Mouse (Mus musculus) layer of hippocampus, adult 11-12 months (tissue): ENCODE results near the gene Gtse1.

ENCODE experiments used
- DNase-seq: peaks from one replicate; pipeline ENCODE4 v3.0.0; 2022; ENCODE audit warnings: low spot score

Gtse1 gene

DNA sequence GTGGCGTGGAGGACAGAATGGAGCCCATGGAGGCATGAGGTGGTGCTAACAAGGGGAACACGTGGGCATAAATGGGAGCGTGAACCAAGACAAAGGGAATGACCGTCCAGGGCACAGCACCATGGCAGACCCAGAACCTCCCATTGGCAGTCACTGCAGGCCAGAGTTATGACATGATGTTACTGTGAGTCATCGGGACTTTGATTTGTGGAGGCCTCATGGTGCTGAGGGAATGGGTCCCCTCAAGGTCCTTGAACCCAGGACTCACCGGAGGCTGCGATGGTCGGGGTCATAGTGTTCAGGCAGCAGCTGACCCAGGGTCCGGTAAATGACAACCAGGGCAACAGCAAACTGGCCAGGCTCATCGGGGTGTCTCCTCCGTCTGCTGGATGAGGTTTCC is 62.3 kb downstream of the Gtse1 start:
- DNase-seq, result no peak
